Mouse (Mus musculus) ovary, postnatal 10 days (tissue): ENCODE results near the gene Cd4.

Source experiments
- DNase-seq: peaks from one replicate; pipeline ENCODE4 v3.0.0; 2022; ENCODE audit warnings: low spot score

The Cd4 gene

GRCm38 (mm10) chr6:124887986-124888385, at the start of gene Cd4:
Gene Cd4, minus strand, starts transcription at chr6:124888221.
- no peak for DNase-seq

GRCm38 (mm10) chr6:124937493-124937892, 49.5 kb upstream of the Cd4 start:
- DNase-seq = no peak

DNA sequence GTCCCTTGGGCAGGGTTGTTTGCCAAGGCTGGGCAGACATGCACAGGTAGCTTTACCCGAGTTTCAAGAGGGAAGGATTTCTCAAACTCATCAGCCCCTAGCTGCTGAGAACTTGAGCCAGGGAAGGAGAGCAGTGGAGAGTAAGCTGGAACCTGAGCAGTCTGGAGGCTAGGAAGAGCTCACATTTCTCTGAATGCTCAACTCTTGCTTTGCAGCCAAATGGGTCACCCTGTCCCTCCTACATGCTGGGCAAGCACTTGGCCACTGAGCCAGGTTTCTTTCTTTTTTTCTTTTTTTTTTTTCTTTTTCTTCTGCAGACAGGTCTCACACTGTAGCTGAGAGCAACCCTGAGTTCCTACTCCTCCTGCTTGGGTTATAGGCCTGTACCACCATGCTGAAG, 48.7 kb upstream of the Cd4 start:
- no peak for DNase-seq

DNA sequence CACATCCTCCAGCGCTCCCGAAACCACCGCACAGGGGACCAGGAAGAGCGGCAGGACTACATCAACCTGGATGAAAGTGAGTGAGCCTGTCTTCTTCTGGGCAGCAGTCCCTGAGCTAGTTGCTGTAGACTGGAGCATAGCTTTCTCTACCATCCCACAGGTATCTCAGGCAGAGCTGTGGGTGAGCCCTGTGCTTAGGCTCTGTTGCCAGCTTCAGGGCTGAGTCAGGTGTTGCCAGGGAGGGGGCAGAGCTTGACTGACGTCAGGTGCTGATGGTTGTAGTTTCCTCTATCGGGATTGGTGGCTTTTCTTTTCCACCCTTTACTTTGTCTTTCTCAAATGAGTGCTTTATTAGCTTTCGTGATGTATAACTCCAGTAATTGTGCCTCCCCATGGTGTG, 46.6 kb upstream of the Cd4 start:
- no peak for DNase-seq

DNA sequence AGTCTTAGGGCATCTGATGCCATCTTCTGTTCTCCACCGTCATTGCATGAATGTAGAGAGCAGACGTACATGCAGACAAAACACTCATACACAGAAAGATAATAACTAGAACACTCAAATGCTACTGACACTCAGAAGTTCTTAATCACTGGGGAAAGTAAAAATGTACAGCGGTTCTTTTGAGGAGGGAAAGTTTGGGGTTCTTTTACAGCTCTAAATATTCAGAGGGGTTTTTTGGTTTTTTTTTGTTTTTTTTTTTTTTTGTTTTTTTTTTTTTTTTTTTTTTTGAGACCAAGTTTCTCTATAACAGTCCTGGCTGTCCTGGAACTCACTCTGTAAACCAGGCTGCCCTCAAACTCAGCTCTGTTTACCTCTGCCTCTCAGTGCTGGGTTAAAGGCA, 45.1 kb upstream of the Cd4 start:
- no peak for DNase-seq

DNA sequence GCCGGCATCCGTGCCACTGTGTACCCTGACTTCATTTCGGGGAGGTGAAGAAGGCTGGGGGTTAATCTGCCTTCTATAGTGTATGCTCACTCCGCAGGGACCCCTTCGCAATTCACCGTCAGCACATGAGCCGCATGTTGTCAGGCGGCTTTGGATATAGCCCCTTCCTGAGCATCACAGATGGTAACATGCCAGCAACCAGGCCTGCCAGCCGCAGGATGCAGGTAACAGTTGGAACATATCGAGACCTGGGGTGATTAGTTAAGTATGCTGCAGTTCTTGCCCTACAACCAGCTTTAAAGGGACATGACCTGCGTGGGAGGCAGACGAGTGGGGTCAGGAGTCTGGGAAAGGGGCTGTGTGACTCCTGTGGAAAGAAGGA, 44.3 kb upstream of the Cd4 start:
- DNase-seq = no peak

GRCm38 (mm10) chr6:124931525-124932313, 43.7 kb upstream of the Cd4 start:
- DNase-seq = no peak

DNA sequence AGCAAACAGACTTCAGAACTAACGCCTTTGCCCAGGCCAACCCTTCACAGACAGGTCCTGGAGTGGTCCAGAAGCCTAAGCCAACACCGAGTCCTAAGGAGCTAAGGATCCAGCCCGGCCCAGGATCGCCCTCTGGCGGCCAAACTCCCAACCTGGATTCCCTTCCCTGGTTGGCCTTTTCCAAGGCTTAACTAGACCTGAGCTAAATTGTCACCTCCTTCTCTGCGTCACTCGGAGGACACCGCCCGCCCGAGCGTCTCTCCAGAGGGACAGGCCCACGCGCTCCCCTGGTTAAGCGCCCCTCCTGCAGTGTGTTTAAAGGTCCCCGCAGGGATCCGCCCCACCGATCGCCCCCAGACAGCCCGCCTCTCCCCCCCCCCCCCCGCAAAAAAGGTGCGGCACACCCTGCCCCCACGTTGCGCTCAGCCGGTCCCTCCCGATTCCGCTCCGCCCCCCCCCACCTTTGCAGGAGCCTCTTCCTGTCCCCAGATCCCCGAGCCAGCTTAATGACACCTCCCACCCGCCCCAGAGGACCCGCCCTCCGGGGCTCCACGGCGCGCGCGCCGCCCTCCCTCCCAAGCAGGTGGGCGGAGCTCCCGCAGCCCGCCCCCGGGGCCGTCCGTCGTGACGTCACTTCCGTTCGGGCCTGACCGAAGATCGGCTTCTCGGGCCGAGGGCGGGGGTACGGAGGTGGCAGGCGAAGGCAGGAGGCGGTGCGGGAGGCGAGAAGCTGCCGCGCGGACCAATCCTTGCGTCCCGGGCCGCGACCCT, 42.9 kb upstream of the Cd4 start, which contains the start of gene Mlf2:
Gene Mlf2, plus strand, starts transcription at position 633 of the 771 bp plus-strand sequence.
- DNase-seq = peak; percentile 98

GRCm38 (mm10) chr6:124930231-124930630, 42.2 kb upstream of the Cd4 start:
- no peak for DNase-seq

- DNase-seq = no peak
These were observed 37.9 kb upstream of the Cd4 start for GRCm38 (mm10) chr6:124925941-124926340.

- no peak for DNase-seq
These were observed 37.3 kb upstream of the Cd4 start for GRCm38 (mm10) chr6:124925173-124925793.

GRCm38 (mm10) chr6:124921539-124921938, 33.5 kb upstream of the Cd4 start:
- no peak for DNase-seq

- no peak for DNase-seq
These were observed 32.5 kb upstream of the Cd4 start for GRCm38 (mm10) chr6:124920318-124921085.

DNA sequence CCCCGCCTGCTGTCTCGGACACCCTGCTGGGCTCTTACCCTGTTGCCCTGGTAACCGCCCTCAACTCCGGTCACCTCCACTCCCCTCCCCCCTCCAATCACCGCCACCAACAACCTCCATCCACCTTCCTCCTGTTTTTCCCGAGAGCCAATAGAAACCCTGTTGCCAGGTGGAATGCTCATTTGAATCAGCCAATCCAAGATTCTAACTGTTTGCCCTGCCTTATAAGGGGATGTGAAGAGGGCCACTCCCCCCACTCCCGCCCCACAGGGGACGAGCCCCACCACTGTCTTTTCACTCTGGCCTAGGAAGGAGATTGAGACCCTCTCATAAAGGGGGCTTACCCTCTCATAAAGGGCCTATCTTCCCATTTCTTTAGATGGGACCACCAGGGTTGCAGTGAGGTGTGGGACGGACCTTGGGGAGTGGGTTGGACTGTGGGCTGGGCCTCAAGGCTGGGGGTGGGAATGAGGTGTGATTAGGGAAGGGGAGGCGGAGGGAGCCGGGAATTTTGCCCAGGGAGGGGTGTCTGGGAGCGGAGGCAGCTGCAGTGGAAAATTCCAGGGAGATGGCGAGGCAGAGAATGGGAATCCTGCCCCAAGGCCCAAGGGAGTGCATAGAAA, 31.8 kb upstream of the Cd4 start, which contains the start of gene Ptms:
Gene Ptms, minus strand, starts transcription at position 409 of the 623 bp plus-strand sequence.
- DNase-seq = peak; percentile 79

DNA sequence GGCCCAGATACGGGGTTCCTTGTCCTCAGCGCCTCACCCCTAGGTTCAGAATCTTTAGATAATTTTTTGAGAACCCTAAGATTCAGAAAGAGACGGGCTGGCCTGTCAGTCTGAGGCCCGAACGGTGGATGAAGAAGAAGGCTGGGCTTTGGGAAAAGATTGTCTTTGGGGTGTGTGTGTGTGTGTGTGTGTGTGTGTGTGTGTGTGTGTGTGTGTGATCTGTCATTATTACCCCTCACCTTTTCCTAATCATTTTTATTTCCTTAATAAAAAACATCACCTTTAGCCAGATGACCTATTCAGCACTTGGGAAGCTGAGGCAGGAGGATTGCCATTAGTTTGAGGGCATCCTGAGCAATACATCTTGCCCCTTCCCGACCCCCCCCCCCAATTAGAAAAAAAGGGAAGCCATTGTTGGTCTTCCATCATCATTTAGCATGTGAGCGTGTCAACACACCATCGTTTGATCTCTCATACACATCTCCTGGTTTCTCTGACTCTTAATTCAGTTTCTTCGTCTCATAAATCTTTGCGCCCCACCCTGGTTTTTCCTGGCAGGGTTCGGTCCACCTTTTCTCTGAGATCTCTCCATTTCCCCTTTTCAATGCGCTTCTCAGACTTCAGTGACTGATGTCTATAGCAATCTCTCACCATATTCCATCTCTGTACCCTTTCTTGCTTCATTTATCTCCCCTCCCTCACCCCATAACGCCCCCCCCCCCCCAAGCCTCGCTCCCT, 31.0 kb upstream of the Cd4 start:
- no peak for DNase-seq

- no peak for DNase-seq
These were observed 30.3 kb upstream of the Cd4 start for GRCm38 (mm10) chr6:124918331-124918690.

DNA sequence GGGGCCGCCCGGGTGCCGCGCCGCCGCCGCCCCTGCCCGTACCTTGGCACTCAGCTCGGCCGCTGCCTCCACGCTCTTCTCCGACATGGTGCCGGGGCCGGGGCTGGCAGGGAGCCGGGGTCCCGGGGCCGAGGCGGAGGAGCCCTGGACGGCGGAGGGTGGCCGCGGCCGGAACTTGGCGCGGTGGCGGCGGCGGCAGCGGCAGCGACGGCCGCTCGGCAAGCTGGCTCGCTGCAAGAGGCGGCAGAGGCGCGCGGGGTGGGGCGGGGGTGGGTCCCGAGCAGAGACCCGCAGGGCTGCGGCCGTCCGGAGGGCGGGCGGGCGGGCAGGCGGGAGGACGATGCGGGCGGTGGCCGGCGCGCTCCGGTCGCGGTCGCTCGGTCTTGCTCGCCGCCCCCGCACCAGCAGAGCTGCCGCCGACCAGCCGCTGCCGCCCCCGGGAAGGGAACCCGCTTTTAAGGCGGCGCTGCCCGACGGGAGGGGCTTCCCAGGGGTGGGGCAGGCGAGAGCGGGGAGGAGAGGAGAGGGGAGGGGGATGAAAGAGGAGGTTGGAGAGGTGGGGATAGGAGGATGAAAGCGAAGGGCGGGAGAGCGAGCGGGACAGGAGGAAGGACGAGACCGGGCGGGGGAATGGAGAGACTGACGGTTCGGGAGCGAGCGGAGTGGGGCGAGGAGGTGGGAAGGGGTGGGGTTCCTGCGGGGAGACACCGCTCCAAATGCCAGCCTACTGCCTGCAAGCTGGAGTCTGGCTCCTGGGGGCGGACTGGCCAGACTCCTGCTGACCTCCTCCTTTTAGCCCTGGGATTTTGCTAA, 29.7 kb upstream of the Cd4 start:
- DNase-seq = peak; percentile 83

DNA sequence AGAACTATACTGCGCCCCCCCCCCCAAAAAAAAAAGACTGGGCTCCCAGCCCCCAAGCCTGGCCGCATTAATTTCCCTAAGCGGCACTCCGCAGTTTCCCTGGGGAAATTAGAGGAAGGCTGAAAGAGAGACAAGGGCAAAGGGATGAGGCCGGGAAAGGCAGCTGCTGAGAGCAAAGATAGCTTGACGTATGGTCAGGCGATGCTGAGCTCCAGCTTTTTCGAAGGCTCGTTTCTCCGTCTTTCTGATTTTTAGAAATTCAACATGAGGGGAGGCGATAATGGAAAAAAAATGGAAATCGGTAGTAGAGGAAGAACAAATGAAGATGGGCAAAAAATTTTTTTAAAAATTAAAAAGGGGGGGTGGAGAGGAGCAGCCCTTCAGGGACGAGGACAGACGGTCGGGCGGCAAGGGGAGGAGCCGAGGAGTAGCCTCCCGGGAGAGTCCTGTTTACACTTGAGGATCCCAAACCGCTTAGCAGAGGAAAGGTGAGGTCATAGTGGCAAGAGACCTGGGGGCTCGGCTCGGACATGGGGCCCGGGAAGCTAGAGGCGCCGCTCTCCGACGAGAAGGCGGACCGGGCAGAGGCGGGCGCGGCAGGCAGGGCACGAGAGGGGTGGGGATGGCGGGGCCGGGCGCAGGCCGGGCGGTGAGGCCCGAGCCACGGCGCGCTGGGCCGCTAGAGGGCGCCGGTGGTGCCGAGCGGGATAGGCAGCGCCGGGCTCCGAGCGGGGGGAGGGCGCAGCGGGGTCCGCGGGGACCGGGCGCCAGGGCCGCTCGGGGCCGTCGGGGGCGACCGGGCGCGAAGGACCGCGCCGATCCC, 28.9 kb upstream of the Cd4 start:
- DNase-seq = peak; percentile 89
